Mouse (Mus musculus) small intestine, adult 2 months (tissue): ENCODE data around the gene Sorcs2. TPM values are rescaled to one million over a fixed set of nuclear protein-coding genes. Genes with fewer than 3 reads are reported as not detected.

ENCODE experiments used
- H3K27ac ChIP-seq: fragments of 200-500 bp; 2 replicates; pipeline ENCODE4 v1.5.1; 2012; ENCODE audit warnings: low read depth, low read length, control low read depth, inconsistent platforms; ENCODE audit not compliant: insufficient read depth
- H3K27me3 ChIP-seq: fragments of 200-500 bp; 2 replicates; pipeline ENCODE4 v1.6.1; 2012; ENCODE audit warnings: mild to moderate bottlenecking, moderate library complexity, low read length, inconsistent platforms; ENCODE audit not compliant: control insufficient read depth, insufficient read depth
- H3K36me3 ChIP-seq: fragments of 200-500 bp; 2 replicates; pipeline ENCODE4 v1.6.1; 2012; ENCODE audit warnings: mild to moderate bottlenecking, low read length, control low read depth, inconsistent platforms; ENCODE audit not compliant: control insufficient read depth, insufficient read depth
- H3K4me1 ChIP-seq: fragments of 200-500 bp; 2 replicates; pipeline ENCODE4 v1.6.1; 2012; ENCODE audit warnings: low read length, inconsistent platforms, mixed read lengths; ENCODE audit not compliant: control insufficient read depth, insufficient read depth, insufficient read length
- H3K4me3 ChIP-seq: fragments of 200-500 bp; 2 replicates; pipeline ENCODE4 v1.5.1; 2012; ENCODE audit warnings: low read depth, mild to moderate bottlenecking, control low read depth, inconsistent platforms, low read length, moderate library complexity
- CTCF ChIP-seq: fragments of 200-500 bp; IDR thresholded peaks from 2 replicates; pipeline ENCODE4 v1.5.1; 2012; ENCODE audit warnings: low read depth, mild to moderate bottlenecking, control low read depth, inconsistent platforms, low read length, moderate library complexity, mixed read lengths; ENCODE audit not compliant: insufficient replicate concordance, insufficient read length; ENCODE audit errors: extremely low read depth
- POLR2A ChIP-seq: fragments of 200-500 bp; IDR thresholded peaks from 2 replicates; pipeline ENCODE4 v1.6.1; 2012; ENCODE audit warnings: low read depth, mild to moderate bottlenecking, control low read depth, inconsistent platforms, low read length, moderate library complexity
- WGBS: fragments of 180-500 bp; shearing (Covaris S2); methylation state at CpG from one replicate; pipeline ENCODE4 v1.1.7; 2018; 5-methylcytosine and 5-hydroxymethylcytosine counted together
- polyA plus RNA-seq: library from polyadenylated mRNA; depleted of rRNA; stranded (reverse); fragments of >200 nt; gene quantifications from 2 replicates; pipeline ENCODE4 v1.2.3, GENCODE M21; 2012

Sorcs2 gene
- polyA plus RNA-seq, 1 experiment: 5.9 TPM

DNA sequence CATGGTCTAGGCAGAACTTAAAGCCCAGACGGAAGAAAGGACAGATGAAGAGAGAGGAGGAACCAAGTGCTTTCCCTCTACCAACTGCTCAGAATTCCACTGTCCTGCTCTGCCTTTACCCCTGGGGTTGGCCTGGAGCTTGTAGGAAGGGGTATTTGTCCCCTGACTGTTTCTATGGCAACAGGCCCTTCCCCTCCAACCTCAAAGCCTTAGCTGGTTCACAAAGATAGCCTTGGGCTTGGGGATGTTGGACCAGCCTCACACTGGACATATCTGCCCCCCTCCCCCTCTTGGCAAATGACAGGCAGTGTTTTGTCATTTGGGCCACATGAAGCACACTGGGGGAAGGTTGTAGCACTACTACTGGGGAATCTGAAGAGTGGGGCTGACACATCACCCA is 375.6 kb downstream of the Sorcs2 start:
- no peak for TF ChIP-seq POLR2A
- no peak for TF ChIP-seq CTCF
- H3K4me3 ChIP-seq: no peak overlapping the region
- no peaks in the 10 kb centered on the region for H3K36me3 ChIP-seq
- no peaks in the 10 kb centered on the region for H3K4me1 ChIP-seq
- no peaks in the 10 kb centered on the region for H3K27me3 ChIP-seq
- WGBS: 100% methylated on average over 1 of the region's 1 CpGs
- H3K27ac ChIP-seq: no peak overlapping the region

DNA sequence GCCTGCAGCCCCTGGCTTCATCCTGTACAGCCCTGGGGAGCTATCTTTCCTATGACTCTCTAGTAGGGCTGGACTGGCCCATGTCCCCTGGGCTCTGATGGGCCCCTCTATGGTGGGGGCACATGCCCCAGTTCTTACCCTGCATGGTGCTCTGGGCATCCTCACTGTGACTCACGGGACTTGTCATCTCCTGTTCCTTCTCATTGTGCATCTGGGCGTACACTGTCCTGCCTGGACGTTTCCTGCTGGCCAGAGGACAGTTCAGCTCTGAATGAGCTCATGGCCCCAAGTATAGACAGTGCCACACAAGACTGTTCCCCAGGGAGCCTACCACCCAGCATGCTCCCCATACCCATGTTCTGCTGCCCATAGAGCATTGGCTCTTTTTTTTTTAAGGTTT is 376.8 kb downstream of the Sorcs2 start:
- no peak for TF ChIP-seq CTCF
- TF ChIP-seq POLR2A: no peak
- no peaks in the 10 kb centered on the region for H3K4me1 ChIP-seq
- no peak overlapping the region for H3K4me3 ChIP-seq
- no peaks in the 10 kb centered on the region for H3K36me3 ChIP-seq
- H3K27ac ChIP-seq: no peak overlapping the region
- no peaks in the 10 kb centered on the region for H3K27me3 ChIP-seq
- WGBS: 83% methylated on average over 3 of the region's 3 CpGs

GRCm38 (mm10) chr5:36018366-36018765 is 379.6 kb downstream of the Sorcs2 start:
- no peak overlapping the region for H3K4me3 ChIP-seq
- no peak overlapping the region for H3K27ac ChIP-seq
- H3K4me1 ChIP-seq: no peaks in the 10 kb centered on the region
- H3K27me3 ChIP-seq: no peaks in the 10 kb centered on the region
- no peaks in the 10 kb centered on the region for H3K36me3 ChIP-seq
- 91% methylated on average over 3 of the region's 3 CpGs for WGBS
- TF ChIP-seq POLR2A (no peak), CTCF (peak; percentile 45; the same call in 1 of the 2 replicates)

DNA sequence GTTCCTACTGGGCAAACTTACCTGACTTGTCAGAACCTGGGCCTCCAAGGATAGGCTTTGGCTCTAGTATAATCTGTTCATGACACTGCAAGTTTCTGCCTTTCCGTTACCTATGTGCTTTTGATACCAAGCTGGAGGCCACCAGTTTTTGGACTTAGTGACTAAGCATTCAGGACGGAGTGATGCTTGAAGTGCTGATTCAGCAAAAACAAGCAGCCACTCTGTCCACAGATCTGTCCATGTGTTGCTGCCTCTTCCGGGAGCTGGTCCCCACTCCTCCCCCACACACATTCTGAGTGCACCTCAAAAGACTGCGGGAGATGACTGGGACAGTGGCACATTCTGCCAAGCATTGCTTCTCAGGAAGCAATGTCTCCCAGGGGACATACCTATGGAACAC is 388.5 kb downstream of the Sorcs2 start:
- 78% methylated on average over 4 of the region's 4 CpGs for WGBS

DNA sequence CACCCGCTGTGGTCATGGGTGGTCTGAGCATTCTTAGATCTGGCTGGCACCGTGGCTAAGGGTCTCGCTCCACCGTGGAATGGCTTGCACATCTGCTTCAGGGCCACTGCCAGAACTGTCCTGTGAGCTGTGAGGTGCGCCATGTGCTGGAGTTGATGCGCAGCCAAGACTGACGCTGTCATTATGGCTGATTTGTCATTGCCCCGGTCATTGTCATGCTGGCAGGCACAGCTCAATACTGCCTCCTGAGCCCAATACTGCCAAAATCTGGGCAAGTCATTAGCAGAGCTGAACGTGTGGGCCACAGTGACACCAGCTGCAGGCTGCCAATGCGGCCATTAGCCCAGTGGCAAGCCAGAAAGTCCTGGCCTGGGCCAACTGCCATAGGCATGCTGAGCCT is 390.3 kb downstream of the Sorcs2 start:
- no peaks in the 10 kb centered on the region for H3K27me3 ChIP-seq
- no peak overlapping the region for H3K27ac ChIP-seq
- WGBS: 81% methylated on average over 10 of the region's 10 CpGs
- no peak overlapping the region for H3K4me3 ChIP-seq
- no peaks in the 10 kb centered on the region for H3K4me1 ChIP-seq
- H3K36me3 ChIP-seq: no peaks in the 10 kb centered on the region
- TF ChIP-seq CTCF: no peak
- no peak for TF ChIP-seq POLR2A

More for the DNA sequence above, 388.5 kb downstream of the Sorcs2 start:
- Histone ChIP-seq H3K36me3 (no peaks in the 10 kb centered on the region), H3K4me3 (no peak overlapping the region), H3K27me3 (no peaks in the 10 kb centered on the region), H3K27ac (no peak overlapping the region), H3K4me1 (no peaks in the 10 kb centered on the region)
- TF ChIP-seq CTCF (no peak), POLR2A (no peak)

- Histone ChIP-seq H3K27me3 (no peaks in the 10 kb centered on the region), H3K27ac (no peak overlapping the region), H3K4me1 (no peaks in the 10 kb centered on the region), H3K4me3 (no peak overlapping the region), H3K36me3 (no peaks in the 10 kb centered on the region)
- no peak for TF ChIP-seq POLR2A
- TF ChIP-seq CTCF: no peak
- WGBS: 65% methylated on average over 5 of the region's 5 CpGs
These were observed 391.4 kb downstream of the Sorcs2 start for GRCm38 (mm10) chr5:36006586-36006985.

DNA sequence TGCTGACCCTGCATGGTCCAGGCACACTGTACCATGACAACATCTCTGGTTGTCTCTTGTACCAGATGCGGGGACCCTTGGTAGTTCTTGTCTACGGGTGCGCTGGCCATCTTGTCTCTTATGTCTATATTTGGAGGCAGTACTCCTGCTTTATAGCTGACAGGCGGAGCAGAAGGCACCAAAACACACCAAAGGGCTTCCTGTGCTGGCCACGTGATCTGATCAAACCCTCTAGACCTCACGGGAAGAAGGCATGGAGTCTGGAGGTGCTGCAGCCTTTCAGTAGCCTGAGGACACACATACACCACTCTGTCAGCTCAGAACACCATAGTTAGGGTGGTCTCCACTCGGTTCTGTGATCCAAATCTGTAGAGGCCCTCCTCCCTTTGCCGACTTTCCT is 391.8 kb downstream of the Sorcs2 start:
- no peak for TF ChIP-seq CTCF
- TF ChIP-seq POLR2A: no peak
- Histone ChIP-seq H3K4me3 (no peak overlapping the region), H3K27ac (no peak overlapping the region), H3K27me3 (no peaks in the 10 kb centered on the region), H3K36me3 (no peaks in the 10 kb centered on the region), H3K4me1 (no peaks in the 10 kb centered on the region)
- WGBS: 65% methylated on average over 8 of the region's 8 CpGs

GRCm38 (mm10) chr5:36003797-36004196 is 394.1 kb downstream of the Sorcs2 start:
- TF ChIP-seq CTCF (no peak), POLR2A (no peak)
- WGBS: 78% methylated on average over 10 of the region's 10 CpGs
- H3K27me3 ChIP-seq: no peaks in the 10 kb centered on the region

More at GRCm38 (mm10) chr5:36003797-36004196, 394.1 kb downstream of the Sorcs2 start:
- H3K4me1 ChIP-seq: no peaks in the 10 kb centered on the region
- no peak overlapping the region for H3K4me3 ChIP-seq
- no peak overlapping the region for H3K27ac ChIP-seq
- H3K36me3 ChIP-seq: no peaks in the 10 kb centered on the region
